Mouse (Mus musculus) right cerebral cortex, postnatal 36 days (tissue): ENCODE data around the gene Larp1.

Source experiments
- DNase-seq, 2 experiments: peaks; one replicate each; pipeline ENCODE4 v3.0.0; 2022; ENCODE audit warnings: low spot score in 2 of 2, mixed read lengths in 1 of 2

The Larp1 gene

DNA sequence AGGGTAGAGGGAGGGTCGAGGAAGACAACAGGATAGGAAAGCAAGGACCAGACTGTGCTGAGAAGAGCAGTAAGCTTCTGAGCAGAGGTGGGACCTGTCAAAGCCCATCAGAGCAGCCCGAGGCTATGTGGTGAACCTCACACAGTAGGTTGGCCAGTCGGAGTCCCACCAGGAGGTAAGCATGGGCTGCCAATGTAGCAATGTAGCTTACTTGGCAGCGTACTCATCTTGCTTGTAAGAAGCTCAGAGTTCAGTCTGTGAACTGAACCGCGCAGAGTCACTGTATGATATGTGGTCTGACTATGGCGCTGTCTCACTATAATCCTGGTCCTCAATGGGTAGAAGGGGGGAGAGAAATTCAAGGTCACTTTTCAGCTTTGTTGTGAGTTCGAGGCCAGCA, 5.7 kb upstream of the Larp1 start:
- no peak for DNase-seq

DNA sequence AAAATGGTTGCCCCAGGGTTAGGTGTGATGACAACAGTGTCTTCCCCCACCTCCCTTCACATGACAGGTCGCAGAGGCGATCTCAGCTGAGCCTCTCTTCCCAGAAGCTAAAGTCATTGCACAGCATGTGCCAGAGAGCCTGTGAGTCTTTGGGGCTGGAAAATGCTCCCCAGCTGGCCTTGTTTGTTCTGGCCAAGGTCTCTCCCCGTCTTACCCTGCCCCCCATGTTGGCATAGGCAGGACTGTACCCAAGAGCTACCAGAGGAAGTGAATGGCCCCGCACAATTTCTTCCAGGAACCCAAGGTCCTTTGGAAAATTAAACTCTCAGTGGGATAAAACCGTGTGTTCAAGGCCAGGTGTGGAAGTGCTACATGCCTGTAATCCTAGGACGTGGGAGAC, 5.1 kb upstream of the Larp1 start:
- no peak for DNase-seq

DNA sequence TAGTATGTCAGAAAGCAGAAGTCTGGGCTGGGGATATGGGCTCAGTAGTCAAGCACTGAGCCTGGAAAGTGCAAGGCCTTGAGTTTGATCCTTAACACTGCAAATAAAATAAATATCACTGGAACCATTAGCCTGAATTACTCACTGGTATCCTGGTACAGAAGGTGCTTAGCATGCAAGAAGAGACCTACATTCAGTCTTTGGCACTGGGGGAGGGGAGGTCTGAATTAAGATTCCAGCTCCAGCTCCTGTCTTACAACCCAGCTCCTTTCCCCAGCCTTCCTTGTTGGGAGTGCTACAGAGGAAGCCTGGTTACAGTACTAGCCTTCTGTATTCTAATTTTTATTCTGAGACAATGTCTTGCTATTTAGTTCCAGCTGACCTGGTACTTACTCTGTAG, 3.8 kb upstream of the Larp1 start:
- no peak for DNase-seq

DNA sequence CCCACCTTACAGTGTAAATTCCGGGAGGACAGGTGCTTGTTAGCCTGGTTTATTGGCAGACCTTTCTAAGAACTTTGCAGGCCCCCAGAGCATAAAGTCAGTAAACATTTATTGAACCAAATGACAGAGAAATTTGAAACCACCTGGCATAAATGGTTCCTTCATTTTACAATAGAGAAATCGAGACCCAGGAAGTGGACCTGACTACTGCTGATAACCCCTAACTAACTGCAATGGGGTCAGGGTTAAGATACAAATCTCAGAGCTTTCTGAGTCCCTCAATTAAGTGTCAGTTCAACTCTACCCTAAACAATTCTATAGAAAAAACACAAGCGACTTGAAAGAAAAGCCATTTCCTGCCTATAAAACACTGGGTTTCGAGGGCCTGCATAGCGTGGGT, 851 bp upstream of the Larp1 start:
- no peak for DNase-seq

DNA sequence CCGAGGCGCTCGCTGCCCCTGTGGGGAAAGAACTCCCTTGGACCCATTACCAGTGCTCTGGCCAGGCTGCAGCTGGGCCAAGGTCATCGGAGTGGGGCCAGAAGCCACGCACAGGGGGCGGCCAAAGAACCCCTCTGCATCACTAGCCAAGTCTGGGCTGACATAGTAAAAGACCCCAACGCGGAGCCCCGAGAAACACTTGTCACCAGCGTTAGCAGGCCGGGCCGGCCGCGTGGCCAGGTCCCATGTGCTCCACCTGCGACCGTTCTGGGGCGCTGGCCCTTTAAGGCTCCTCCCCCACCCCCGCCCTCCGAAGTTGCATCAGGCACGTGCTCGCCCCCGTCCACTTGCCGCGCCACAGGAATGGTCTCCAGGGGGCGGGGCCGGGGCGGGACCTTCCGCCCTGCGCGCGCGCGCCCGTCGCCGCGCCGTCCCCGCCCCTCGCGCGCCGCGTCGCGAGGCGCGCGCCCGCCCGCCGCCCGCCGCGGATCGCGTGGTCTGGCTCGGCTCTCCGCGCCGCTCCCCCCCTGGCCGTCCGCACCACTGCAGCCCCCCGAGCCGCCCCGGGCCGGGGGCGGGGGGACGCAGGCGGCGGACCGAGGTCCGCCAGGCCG, 320 bp upstream of the Larp1 start:
- peak; percentile 74 to 77 for DNase-seq

DNA sequence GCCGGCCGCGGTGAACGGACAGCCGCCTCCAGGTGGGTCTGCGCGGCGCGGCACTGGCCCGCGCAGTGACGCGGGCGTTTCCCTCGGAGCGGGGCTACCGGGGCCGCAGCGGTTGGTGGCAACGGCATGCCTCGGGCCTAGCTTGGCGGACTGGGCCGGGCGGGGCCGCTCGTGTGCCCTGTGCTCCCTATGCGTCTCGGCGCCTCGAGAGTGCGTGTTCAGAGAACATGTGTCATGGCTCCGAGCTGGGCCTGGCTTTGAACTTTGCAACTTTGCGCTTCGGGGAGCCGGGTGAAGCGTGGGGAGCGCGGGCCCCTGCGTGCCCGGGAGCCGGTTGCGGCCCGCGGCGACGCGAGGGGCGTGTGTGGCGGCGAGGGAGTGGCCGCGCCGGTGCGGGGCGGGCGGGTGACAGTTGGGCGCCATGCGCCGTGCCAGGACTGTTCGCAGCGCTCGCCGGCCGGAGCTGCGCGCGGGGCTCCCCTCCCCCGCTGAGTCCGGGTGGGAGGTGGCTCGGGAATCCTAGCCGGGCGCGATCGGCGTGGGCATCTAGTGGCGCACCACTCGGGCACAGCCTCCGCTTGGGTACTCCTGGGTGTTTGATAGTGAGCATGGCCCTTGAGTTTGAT, 765 bp downstream of the Larp1 start:
- DNase-seq, result peak; percentile 67 to 69

DNA sequence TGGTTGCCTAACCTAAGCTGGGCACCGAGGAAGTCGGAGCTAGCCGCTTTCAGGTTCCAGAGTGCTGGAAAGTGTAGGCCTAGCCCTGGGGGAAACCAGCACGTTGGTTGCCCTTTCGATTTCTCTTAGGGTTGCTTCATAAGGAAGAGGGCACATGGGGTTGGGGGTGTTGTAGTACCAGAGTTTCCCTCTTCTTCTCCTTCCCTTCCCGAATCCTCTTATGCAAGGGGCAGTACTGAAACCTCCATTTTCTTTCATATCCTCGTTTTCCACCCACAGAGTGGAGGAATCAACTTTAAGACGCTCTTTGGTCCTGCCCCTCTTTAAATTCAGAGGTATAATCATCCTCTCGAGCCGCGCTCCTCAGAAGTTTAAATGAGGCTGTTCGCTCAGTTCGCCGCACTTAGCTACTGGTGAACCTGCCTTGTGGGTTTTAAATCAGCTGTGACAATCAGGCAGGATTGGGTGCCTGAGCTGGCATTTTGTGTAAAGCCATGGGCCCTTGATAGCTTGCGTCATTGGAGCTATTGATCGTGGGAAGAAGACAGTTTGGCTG, 1.4 kb downstream of the Larp1 start:
- no peak for DNase-seq

DNA sequence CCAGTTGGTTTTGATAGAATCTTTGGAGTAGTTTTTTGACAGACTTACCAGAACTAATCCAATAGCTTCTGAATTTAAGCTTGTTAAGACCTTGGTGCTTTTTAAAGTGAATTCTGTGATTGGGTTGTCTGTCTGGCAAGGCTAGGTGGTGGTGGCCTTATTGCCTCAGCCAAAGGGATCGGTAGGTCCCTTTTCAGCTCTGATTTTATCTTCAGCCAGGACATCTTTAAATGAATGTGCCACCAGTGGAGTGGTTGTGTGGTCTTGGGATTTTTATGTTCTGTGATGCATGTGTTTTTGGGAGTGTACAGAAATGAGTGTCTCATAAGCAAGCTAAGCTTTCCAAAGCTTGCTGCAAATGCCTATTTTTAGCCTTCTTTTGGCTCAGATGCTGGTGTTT, 2.1 kb downstream of the Larp1 start:
- DNase-seq, result no peak

DNA sequence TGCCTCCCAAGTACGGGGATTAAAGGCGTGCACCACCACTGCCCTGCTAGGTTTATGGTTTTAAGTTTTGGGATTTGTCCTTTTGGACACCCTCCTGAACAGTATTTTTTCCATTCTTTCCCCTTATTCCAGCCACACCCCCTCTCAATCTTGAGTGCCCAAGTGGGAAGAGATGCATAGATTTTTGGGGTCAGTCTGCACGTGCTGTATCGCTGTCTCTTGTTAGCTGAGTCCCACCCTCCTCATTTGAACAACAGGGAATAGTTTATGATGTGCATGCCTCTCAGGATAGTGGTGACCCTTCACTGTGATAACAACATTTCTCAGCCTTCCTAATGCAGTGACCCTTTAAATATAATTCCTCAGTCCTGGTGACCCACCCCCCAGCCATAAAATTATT, 2.9 kb downstream of the Larp1 start:
- no peak for DNase-seq

DNA sequence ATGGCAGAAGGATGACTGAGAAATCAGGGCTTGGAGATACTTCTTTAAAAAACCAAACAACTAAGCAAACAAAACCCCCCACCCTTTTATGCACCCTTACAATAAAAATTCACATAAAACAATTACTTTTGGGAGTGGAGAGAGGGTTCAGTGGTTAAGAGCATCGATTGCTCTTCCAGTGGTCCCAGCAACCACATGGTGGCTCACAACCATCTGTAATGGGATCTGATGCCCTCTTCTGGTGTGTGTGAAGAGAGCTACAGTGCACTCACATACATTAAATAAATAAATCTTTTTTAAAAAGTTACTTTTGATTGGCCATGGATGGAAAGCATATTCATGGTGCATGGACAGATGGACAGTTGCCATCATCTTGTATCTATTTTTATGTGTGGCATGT, 3.8 kb downstream of the Larp1 start:
- DNase-seq, result no peak

DNA sequence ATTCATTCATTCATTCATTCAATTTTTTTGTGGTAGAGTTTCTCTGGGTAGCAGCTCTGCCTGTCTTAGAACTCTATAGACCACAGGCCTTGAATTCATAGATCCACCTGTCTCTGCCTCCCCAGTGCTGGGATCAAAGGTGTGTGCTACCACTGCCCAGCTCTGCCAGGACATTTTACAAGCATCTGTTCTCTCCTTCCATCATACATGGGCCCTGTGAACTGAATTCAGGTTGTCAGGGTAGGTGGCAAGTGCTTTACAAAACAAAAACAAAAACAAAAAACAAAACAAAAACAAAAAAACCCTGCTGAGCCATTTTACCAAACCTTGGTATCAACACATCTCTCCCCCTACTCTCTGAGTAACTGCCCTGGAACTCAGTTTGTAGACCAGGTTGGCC, 4.2 kb downstream of the Larp1 start:
- no peak for DNase-seq

DNA sequence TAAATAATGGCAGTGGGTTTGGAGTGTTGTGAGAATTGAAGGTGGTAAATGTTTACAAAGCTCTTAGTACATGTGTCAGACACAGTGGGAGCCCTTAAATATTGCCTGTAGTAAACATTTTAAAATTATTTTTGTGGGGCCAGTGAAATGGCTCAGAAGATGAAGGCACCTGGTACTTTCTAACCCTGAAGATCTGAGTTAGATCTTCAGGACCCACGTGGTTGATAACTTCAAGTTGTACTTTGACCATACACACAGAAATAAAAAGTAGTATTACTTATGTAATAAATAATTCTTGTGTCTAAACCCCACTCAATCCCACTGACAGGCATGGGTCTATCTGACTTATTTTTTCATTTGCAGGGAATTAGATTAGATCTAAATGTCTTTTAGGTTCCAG, 5.7 kb downstream of the Larp1 start:
- no peak for DNase-seq

DNA sequence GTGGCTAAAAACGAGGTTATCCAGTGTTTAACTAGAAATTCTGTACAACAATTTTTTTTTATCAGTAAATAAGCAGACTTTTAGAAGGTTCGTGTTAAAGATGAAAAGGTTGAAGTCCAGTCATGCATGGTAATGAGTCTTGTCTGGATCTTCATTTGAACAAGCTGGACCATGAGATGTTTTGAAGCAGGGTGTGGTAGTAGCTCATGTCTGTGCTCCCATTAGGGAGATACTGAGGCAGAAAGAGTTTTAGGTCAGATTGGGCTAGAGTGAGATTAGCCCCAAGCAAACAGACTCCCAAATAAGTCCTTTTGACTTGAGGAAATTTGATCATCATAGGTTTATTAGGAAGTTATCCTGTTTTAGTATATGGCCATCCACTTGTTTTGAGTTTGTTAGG, 6.5 kb downstream of the Larp1 start:
- no peak for DNase-seq

DNA sequence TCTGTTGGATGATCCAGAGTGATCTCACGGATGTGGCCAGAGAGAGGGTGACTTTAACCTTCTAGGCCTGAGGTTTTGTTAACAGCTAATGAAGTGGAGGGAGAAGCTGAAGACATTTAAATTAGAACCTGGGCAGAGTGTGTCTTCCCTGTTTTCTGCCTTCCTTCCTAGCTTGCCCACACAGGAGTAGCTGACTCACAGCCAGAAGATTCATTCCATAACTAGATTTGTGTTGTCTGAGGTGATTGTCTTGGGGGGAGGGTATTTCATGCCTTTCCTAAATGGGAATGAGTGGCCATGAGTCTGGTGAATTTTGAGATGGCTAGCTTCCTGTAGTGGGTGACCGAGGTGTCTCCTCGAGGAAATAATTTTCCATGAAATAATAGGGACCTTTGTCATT, 7.5 kb downstream of the Larp1 start:
- no peak for DNase-seq

DNA sequence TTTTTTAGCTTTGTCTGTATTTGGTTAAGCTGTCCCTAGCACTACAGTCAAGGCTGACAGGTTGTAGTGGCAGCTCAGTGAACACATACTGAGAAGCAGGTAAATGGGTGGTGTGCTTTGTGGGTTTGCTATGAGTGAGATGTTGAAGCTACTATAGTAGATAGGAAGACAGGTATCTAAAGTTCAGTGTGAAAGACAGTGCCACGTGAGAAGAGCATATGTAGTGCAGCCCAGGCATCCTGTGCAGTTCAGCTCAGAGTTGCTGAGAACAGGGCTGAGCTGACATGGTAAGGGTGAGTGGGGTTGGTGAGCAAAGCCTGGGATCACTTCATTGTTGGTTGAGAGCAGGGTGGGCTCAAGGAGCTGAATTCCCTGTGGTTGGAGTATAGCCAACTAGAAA, 8.6 kb downstream of the Larp1 start:
- DNase-seq, result no peak

DNA sequence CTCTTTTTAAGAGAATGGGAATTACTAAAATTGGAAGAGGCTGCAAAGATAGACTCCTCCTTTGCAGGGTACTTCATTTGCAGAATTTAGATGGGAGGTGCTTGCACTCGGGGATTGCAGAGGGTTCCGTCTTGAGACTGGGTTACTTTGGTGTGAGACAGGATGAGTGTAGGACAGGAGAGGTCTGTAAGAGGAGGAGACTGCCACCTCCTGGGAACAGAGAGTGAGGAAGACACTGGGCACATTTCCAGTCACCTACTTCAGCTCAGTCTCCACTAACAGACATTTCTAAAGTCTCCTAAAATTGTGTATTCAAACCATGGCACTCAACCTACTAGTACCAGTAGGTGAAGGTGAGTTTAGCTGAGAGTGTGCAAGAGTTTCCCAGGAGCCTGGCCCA, 9.4 kb downstream of the Larp1 start:
- DNase-seq, result no peak

DNA sequence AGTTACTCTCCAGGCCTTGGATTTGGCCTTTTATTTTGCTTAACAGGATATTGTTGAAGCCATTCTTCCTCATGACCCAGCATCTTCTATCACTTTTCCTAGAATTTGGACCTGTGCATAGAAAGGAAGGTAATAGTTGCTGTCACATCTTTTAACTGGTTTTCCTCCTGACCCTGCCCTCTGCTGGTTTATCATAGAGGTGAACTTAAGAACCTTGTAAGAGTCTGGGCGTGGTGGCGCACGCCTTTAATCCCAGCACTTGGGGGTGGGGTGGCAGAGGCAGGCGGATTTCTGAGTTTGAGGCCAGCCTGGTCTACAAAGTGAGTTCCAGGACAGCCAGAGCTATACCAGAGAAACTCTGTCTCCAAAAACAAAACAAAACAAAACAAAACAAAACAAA, 9.8 kb downstream of the Larp1 start:
- DNase-seq, result no peak

DNA sequence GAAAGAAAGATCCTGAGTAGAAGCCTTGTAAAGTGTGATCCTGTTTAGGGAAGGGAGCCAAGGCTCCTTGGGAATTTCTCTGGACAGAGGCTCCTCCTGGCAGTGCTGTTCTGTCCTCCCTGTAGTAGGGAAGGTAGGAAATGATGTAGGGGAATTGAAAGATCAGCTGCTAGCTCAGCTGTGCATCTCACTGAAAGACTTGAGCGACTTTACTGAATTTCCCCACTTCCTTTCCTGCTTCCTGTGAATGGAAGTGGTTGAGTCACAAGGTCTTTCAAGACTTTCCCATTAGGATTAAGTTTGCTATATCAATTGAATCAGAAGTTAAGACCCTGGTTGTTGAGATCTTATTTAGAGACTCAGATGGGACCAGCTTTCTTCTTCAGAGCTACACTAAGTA, 12.2 kb downstream of the Larp1 start:
- no peak for DNase-seq

DNA sequence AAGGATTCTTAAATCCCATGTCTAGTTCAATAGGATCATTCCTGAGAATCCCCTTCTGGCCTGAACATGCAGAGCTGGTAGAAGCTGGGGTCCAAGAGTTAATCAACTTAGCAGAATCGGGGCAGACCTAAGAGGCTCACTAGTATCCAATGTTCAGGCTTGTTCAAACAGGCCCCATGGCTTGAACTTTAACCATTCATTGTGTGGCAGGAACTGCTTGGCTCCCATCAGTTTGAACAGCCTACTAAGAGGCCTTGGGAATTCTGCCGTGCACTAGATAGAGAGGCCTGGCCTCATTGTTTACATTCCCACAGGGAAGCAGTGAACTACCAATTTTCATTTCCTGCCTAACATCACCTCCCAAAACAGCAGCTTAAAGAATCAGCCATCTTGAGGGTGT, 12.8 kb downstream of the Larp1 start:
- no peak for DNase-seq

DNA sequence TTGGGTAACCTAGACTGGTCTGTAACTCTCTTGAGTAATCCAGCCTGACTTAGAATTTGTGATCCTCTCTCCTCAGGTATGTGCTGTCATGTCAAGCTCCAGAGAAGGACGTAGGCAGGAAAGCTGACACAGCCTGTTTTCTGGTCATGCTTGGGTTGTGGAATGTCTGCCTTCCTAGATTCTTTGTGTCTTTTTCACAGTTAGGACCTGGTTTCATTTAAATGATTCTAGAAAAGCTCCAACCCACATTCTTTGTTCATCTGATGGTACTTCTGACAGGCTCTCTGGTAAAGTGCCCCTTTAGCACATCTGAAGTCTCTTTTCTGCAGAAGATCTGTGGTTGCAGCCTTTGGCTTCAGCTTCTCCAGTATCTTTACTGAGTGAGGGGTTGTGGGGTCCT, 15.4 kb downstream of the Larp1 start:
- no peak for DNase-seq

DNA sequence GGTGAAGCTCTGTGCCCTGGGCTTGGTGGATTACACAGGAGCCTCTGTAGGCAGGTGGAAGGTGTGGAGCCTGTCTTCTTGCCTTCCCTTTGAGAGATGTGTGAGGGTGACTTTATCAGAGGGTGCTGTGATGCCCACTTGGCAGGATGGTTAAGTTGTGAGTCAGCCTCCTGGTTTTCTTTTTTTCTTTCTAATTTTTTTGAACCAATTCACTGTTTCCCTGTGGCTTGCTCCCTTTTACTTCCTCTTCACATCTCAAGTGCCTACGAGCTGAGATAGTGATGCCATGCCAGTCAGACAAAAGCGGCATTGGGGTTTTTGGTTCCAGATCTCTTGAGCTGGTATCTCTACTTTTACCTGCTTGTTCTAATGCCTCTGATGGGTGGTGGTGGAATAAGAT, 15.8 kb downstream of the Larp1 start:
- DNase-seq, result no peak

DNA sequence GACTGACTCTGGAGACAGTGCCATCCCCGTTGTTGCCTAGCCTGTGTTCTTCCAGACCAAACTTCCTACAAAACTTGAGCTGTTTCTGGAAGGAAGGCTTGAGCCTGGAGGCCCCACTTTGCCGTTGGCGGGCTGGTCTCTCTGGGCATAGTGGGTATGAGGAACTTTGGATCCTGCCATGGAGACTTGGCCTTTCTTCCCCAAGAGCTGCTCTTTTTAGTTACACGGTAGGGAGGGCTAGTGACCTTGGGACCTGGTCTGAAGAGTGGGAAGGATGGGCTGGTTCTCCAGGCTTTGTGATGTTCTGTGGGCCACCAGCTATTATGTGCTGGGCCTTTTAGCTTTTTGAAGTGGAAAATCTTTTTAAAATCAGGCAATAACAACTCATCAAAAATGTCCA, 17.0 kb downstream of the Larp1 start:
- no peak for DNase-seq

DNA sequence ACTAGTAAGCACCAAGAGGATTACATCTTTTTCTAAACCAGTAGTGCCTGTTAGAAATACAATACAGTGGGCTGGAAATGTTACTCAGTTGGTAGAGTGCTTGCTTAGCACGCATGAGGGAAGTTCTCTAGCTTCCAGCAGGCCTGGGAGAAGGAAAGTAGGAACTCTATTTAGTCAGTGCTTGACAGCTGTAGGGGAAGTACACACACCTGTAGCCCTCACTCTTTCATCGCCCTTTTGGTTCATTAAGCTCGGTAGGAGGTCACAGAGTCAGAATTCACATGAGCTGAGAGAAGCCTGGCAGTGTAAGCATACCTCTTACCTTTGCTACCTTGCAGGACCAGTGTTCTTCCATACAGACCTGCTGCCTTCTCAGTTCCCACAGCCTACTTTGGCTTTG, 17.5 kb downstream of the Larp1 start:
- no peak for DNase-seq

DNA sequence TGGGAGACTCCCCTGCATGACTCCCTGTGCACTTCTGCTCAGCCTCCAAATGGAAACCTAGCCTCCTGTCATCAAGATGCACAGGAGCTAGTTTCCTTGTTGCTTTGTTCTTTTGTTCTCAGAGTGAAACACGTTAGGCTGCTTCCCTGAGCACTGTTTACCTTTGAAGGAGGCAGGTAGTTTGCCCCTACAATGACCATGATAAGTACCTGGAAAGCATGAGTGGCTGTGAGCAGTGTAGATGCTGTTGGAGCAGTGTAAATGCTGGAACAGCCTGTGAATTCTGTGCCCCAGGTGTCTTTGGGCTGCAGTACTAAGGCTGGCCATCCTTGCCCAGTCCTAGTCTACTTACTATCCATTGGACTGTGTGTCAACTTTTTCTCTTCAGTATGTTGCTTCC, 18.0 kb downstream of the Larp1 start:
- no peak for DNase-seq
